In genomic region chr3:105408211-105408610, GRCm38 (mm10) we compare ENCODE assay signal across 17 mouse cellular contexts. TPM values are rescaled to one million over a fixed set of nuclear protein-coding genes. Genes with fewer than 3 reads are reported as not detected.
A peak's percentile ranks its signal among the peaks of the same experiment; 100 is the strongest.
DNase-seq lines count a peak whose midpoint lies in the region; ATAC-seq lines count a peak whose summit lies in the region.
"Had no signal": no experiment of that assay in that cellular context is flagged by ENCODE, and none has a peak within 500 bp of the region (broad histone marks: within the 10 kb centered on the region; RNA-seq: fewer than 3 reads in every experiment).

No protein-coding gene starts in this region.

- no peaks in the 10 kb centered on the region for H3K9me3 ChIP-seq in neural tube, embryonic 13.5 days
- no peaks in the 10 kb centered on the region for H3K9me3 ChIP-seq in forebrain, embryonic 14.5 days (replicated peaks; ENCODE audit: control insufficient read depth, low read length)
- H3K9me3 ChIP-seq in hindbrain, embryonic 16.5 days (ENCODE audit: control insufficient read depth, low read length): no peaks in the 10 kb centered on the region
- H3K9me3 ChIP-seq in limb, embryonic 10.5 days (replicated peaks): no peaks in the 10 kb centered on the region
- H3K9me3 ChIP-seq: heart, embryonic 13.5 days; liver, embryonic 13.5 days; megakaryocyte, embryonic 14.5 days had no signal

- ATAC-seq in neural tube, embryonic 13.5 days (ENCODE audit: low read depth): peak; percentile 36; the same call in 1 of the 2 replicates
- peak; percentile 87 for ATAC-seq in forebrain, embryonic 14.5 days
- peak; percentile 76 for ATAC-seq in hindbrain, embryonic 16.5 days
- ATAC-seq: lung, postnatal 0 days had no signal

- no peaks in the 10 kb centered on the region for H3K27me3 ChIP-seq in neural tube, embryonic 13.5 days
- no peaks in the 10 kb centered on the region for H3K27me3 ChIP-seq in forebrain, embryonic 14.5 days (replicated peaks; ENCODE audit: control insufficient read depth, insufficient read depth, low read length)
- no peaks in the 10 kb centered on the region for H3K27me3 ChIP-seq in hindbrain, embryonic 16.5 days (replicated peaks; ENCODE audit: control insufficient read depth, insufficient read depth, low read length)
- H3K27me3 ChIP-seq in limb, embryonic 10.5 days (ENCODE audit: low read depth, poor library complexity, severe bottlenecking): no peaks in the 10 kb centered on the region
- H3K27me3 ChIP-seq: heart, embryonic 13.5 days; liver, embryonic 13.5 days had no signal

- no peak overlapping the region for H3K4me3 ChIP-seq in neural tube, embryonic 13.5 days
- no peak overlapping the region for H3K4me3 ChIP-seq in forebrain, embryonic 14.5 days (ENCODE audit: low read depth, low read length)
- H3K4me3 ChIP-seq in hindbrain, embryonic 16.5 days (ENCODE audit: low read length): no peak overlapping the region
- H3K4me3 ChIP-seq in limb, embryonic 10.5 days: no peak overlapping the region
- H3K4me3 ChIP-seq: heart, embryonic 13.5 days; layer of hippocampus, adult 2 months; liver, embryonic 13.5 days; megakaryocyte, embryonic 14.5 days had no signal

- H3K4me2 ChIP-seq in neural tube, embryonic 13.5 days: no peak overlapping the region
- H3K4me2 ChIP-seq in forebrain, embryonic 14.5 days (ENCODE audit: low read length): no peak overlapping the region
- H3K4me2 ChIP-seq in hindbrain, embryonic 16.5 days (ENCODE audit: low read length): no peak overlapping the region
- H3K4me2 ChIP-seq: heart, embryonic 13.5 days; liver, embryonic 13.5 days had no signal

- no peaks in the 10 kb centered on the region for H3K36me3 ChIP-seq in neural tube, embryonic 13.5 days
- H3K36me3 ChIP-seq in forebrain, embryonic 14.5 days (ENCODE audit: control insufficient read depth, insufficient read depth, low read length): no peaks in the 10 kb centered on the region
- H3K36me3 ChIP-seq in hindbrain, embryonic 16.5 days (ENCODE audit: control insufficient read depth, insufficient read depth, low read length): no peaks in the 10 kb centered on the region
- no peaks in the 10 kb centered on the region for H3K36me3 ChIP-seq in limb, embryonic 10.5 days
- H3K36me3 ChIP-seq: heart, embryonic 13.5 days; liver, embryonic 13.5 days had no signal

- H3K9ac ChIP-seq in neural tube, embryonic 13.5 days: no peak overlapping the region
- no peak overlapping the region for H3K9ac ChIP-seq in forebrain, embryonic 14.5 days (ENCODE audit: low read length)
- H3K9ac ChIP-seq in hindbrain, embryonic 16.5 days (ENCODE audit: low read depth, low read length): no peak overlapping the region
- H3K9ac ChIP-seq: heart, embryonic 13.5 days; liver, embryonic 13.5 days had no signal

- H3K27ac ChIP-seq in neural tube, embryonic 13.5 days (replicated peaks): 0 out of 2 replicates have a peak overlapping the region, but pooled peaks have one; percentile 23
- H3K27ac ChIP-seq in forebrain, embryonic 14.5 days (ENCODE audit: low read depth, low read length): 0 out of 2 replicates have a peak overlapping the region, but pooled peaks have one; percentile 4
- H3K27ac ChIP-seq in hindbrain, embryonic 16.5 days (ENCODE audit: low read depth, low read length): no peak overlapping the region
- H3K27ac ChIP-seq in limb, embryonic 10.5 days: no peak overlapping the region
- H3K27ac ChIP-seq: heart, embryonic 13.5 days; layer of hippocampus, adult 2 months; liver, embryonic 13.5 days had no signal

- WGBS in neural tube, embryonic 13.5 days: 13% methylated on average over 3 of the region's 3 CpGs
- WGBS in forebrain, embryonic 14.5 days: 3% methylated on average over 3 of the region's 3 CpGs
- 42% methylated on average over 3 of the region's 3 CpGs for WGBS in hindbrain, embryonic 16.5 days
- WGBS in limb, embryonic 10.5 days: 70% methylated on average over 3 of the region's 3 CpGs

- H3K4me1 ChIP-seq in neural tube, embryonic 13.5 days (replicated peaks): peaks cover 38% of the 10 kb centered on the region
- H3K4me1 ChIP-seq in forebrain, embryonic 14.5 days (ENCODE audit: control insufficient read depth, insufficient read depth, low read length): peaks cover 26% of the 10 kb centered on the region
- H3K4me1 ChIP-seq in hindbrain, embryonic 16.5 days (ENCODE audit: control insufficient read depth, insufficient read depth, low read depth, low read length): peaks cover 9% of the 10 kb centered on the region
- no peaks in the 10 kb centered on the region for H3K4me1 ChIP-seq in limb, embryonic 10.5 days
- H3K4me1 ChIP-seq: liver, embryonic 13.5 days had no signal

- DNase-seq in neural tube, embryonic 10.5 days (ENCODE audit: extremely low spot score, low spot score): no peak
- DNase-seq in forebrain, embryonic 14.5 days (ENCODE audit: low spot score): peak; percentile 88
- peak; percentile 97 for DNase-seq in retina, postnatal 1 day
- DNase-seq in urinary bladder, postnatal 10 days (ENCODE audit: low spot score): no peak
- no peak for DNase-seq in MN1 (ENCODE audit: low spot score)
- no peak for DNase-seq in limb, embryonic 10.5 days (ENCODE audit: low spot score)
- DNase-seq: cerebellum, adult 11 months; gastrocnemius, postnatal 10 days; kidney, adult 9 months; liver, embryonic 13.5 days; thymus, postnatal 14 days had no signal

RNA-seq across cellular contexts. Expression of gene Kcnd3, which starts 43.9 kb away (rescaled TPM):
- 4.4 and 4.6 TPM in 2 replicates for polyA plus RNA-seq in neural tube, embryonic 13.5 days (2015; fragmentation: Nextera tagmentation; extraction: Ambion mirVana)
- 6.3 and 7.7 TPM in 2 replicates for polyA plus RNA-seq in forebrain, embryonic 14.5 days (2014; fragmentation: Nextera tagmentation; extraction: Ambion mirVana)
- 9.1 TPM in 2 replicates for polyA plus RNA-seq in hindbrain, embryonic 16.5 days (2015; fragmentation: Nextera tagmentation; extraction: Ambion mirVana)
- 0.13 and 0.19 TPM in 2 replicates for polyA plus RNA-seq in limb, embryonic 10.5 days (2016; fragmentation: Nextera tagmentation; extraction: Ambion mirVana)

Comparison
In these comparisons a context has a peak if more than half of its experiments do, and no peak if none do; other contexts are left out.
1. ATAC-seq: peak in every context shown above with its lines; median percentile 87 in forebrain, embryonic 14.5 days; 76 in hindbrain, embryonic 16.5 days; 36 in neural tube, embryonic 13.5 days.
2. H3K27ac ChIP-seq: peak in neural tube, embryonic 13.5 days (single experiment) and forebrain, embryonic 14.5 days (single experiment); none in hindbrain, embryonic 16.5 days (single experiment) and limb, embryonic 10.5 days (single experiment).
3. DNase-seq: peak in forebrain, embryonic 14.5 days (single experiment) and retina, postnatal 1 day (single experiment); none in neural tube, embryonic 10.5 days (single experiment), urinary bladder, postnatal 10 days (single experiment), MN1 (single experiment) and limb, embryonic 10.5 days (single experiment).